Mouse (Mus musculus): Measurements from ENCODE around the gene Utrn.

DNA sequence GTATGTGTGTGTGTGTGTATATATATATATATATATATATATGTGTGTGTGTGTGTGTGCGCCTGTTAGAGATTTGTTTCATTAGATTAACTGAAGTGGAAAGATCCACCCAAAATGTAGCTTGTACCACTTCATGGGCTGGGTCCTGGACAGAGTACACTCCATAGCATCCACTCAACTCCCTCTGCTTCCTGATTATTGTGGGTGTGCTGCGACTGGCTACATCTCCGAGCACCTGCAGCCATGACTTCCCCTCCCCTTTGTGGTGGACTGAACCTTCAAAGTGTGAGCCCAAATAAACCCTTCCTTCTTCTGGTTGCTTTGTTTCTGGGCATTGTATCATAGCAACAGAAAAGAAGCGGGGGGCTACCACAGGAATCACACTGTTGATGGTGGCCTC is 6.2 kb upstream of the Utrn start:
- TF ChIP-seq TBP (conservative IDR thresholded peaks at IDR 0.05; ENCODE audit: low read depth, low read length): no peak
- no peak for TF ChIP-seq ZKSCAN1 (IDR thresholded peaks at IDR 0.05; ENCODE audit: borderline replicate concordance, low read depth, low read length)
- no peak for TF ChIP-seq CTCF (conservative IDR thresholded peaks at IDR 0.05 in 1 of 2, IDR thresholded peaks at IDR 0.05 in 1 of 2; ENCODE audit: low read depth in 2 of 2, low read length in 2 of 2)
- TF ChIP-seq POLR2A (IDR thresholded peaks at IDR 0.05; ENCODE audit: low read depth, low read length): no peak
- no peak for TF ChIP-seq USF2 (conservative IDR thresholded peaks at IDR 0.05; ENCODE audit: low read depth, low read length)
- no peak for TF ChIP-seq RCOR1 (conservative IDR thresholded peaks at IDR 0.05; ENCODE audit: low read depth, low read length)
